Mouse (Mus musculus): Measurements from ENCODE around the gene Sema5a. TPM values are rescaled to one million over a fixed set of nuclear protein-coding genes. Genes with fewer than 3 reads are reported as not detected.

Gene Sema5a
- polyA plus RNA-seq, 1 experiment from 2014 or later: 6.5 TPM

DNA sequence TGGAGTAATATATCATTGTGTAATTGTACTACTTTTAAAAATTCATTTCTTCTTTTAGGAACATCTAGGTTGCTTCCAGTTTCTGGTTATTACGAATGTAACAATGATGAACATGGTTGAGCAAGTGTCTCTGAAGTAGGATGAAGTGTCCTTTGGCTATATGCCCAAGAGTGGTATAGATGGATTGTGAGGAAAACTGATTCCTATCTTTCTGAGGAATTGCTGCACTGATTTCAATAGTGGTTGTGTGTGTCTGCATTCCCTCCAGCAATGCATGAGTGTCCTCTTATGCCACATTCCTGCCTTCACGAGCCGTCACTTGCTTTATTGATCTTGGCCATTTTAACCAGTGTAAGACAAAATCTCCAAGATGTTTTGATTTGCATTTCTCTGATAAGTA is 163.2 kb downstream of the Sema5a start:
- H3K4me1 ChIP-seq (replicated peaks): peaks cover under 1% of the 10 kb centered on the region
- 71% methylated on average over 3 of the region's 3 CpGs for WGBS
- H3K9ac ChIP-seq: no peak overlapping the region
- ATAC-seq (replicated peaks; ENCODE audit: insufficient number of reproducible peaks, insufficient read depth, low FRiP score, low read depth): no peak
- H3K4me3 ChIP-seq: no peak overlapping the region
- H3K27ac ChIP-seq: no peak overlapping the region
- no peak overlapping the region for H3K4me2 ChIP-seq
- H3K9me3 ChIP-seq (replicated peaks): no peaks in the 10 kb centered on the region
- no peaks in the 10 kb centered on the region for H3K36me3 ChIP-seq
- H3K27me3 ChIP-seq: no peaks in the 10 kb centered on the region

DNA sequence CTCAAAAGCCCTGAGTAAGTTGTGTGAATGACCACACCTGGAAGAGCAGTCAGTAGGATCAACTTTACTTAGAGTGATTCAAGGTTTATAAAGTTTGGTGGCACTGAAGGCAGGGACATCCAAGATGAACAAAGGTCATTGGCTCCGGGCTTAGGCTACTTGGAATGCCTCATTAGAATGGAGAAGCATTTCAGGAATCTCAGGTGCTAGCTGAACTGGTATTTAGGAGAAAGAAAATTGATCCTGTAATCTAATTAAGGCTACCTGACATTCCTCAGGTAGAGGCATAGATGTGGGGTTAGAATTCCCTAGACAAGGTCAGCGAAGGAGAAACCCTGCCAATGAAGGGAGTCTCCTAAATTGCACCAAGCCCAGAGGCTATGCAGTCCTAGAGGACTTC is 171.7 kb downstream of the Sema5a start:
- Histone ChIP-seq H3K4me3 (no peak overlapping the region), H3K4me1 (replicated peaks) (peaks cover 8% of the 10 kb centered on the region), H3K9ac (no peak overlapping the region), H3K36me3 (no peaks in the 10 kb centered on the region), H3K9me3 (replicated peaks) (no peaks in the 10 kb centered on the region), H3K27me3 (no peaks in the 10 kb centered on the region), H3K27ac (no peak overlapping the region), H3K4me2 (no peak overlapping the region)
- ATAC-seq (replicated peaks; ENCODE audit: insufficient number of reproducible peaks, insufficient read depth, low FRiP score, low read depth): no peak
- 94% methylated on average over 2 of the region's 2 CpGs for WGBS

- Histone ChIP-seq H3K4me3 (no peak overlapping the region), H3K36me3 (no peaks in the 10 kb centered on the region), H3K9ac (no peak overlapping the region), H3K9me3 (replicated peaks) (no peaks in the 10 kb centered on the region), H3K27ac (no peak overlapping the region; the same call in 1 of the 2 replicates), H3K4me2 (no peak overlapping the region), H3K27me3 (no peaks in the 10 kb centered on the region), H3K4me1 (replicated peaks) (peaks cover 19% of the 10 kb centered on the region)
- WGBS: 40% methylated on average over 6 of the region's 6 CpGs
- no peak for ATAC-seq (replicated peaks; ENCODE audit: insufficient number of reproducible peaks, insufficient read depth, low FRiP score, low read depth)
These were observed 178.0 kb downstream of the Sema5a start for GRCm38 (mm10) chr15:32422631-32423030.

- H3K9me3 ChIP-seq (replicated peaks): no peaks in the 10 kb centered on the region
- no peaks in the 10 kb centered on the region for H3K36me3 ChIP-seq
- no peak overlapping the region for H3K9ac ChIP-seq
- no peaks in the 10 kb centered on the region for H3K27me3 ChIP-seq
- H3K4me1 ChIP-seq (replicated peaks): peaks cover 19% of the 10 kb centered on the region
- 75% methylated on average over 6 of the region's 6 CpGs for WGBS
- no peak overlapping the region for H3K4me2 ChIP-seq
- H3K4me3 ChIP-seq: no peak overlapping the region
- no peak overlapping the region for H3K27ac ChIP-seq
- ATAC-seq (replicated peaks; ENCODE audit: insufficient number of reproducible peaks, insufficient read depth, low FRiP score, low read depth): no peak
These were observed 178.5 kb downstream of the Sema5a start for GRCm38 (mm10) chr15:32423061-32423460.

DNA sequence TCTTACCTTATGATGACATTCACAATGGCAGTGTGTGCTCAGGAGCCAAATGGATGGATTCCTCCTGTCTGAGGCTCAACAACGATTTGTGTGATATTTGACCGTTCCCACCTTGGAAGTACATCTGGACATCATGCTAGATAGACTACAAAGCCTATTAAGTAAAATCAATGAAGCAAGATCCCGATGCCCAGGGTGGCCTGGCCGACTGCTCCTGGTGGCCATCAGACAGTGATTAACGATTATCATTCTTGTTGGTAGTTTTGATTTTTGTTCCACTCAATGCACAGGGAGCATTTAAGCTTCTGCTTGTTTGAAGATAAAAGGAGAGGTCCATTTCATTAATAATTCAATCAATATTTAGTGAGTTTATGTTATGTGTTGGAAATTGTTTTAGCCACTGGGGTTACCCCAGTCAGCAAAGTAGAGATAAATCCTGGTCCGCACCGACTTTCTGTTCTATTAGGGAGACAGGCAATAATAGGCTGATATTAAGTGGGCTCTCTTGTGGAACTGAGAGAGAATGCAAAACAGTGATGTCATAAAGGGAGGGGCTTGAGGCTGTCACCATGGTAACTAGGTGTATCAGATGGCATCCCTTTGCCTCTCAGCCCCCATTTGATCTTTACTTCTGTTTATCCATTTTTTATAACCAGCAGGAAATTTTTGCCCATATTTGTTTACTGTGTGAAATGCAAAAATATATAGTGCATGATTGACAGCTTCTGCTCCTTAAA is 182.7 kb downstream of the Sema5a start:
- H3K4me1 ChIP-seq (replicated peaks): peaks cover 7% of the 10 kb centered on the region
- 84% methylated on average over 7 of the region's 7 CpGs for WGBS
- H3K4me3 ChIP-seq: no peak overlapping the region
- H3K9ac ChIP-seq: no peak overlapping the region
- ATAC-seq (replicated peaks; ENCODE audit: insufficient number of reproducible peaks, insufficient read depth, low FRiP score, low read depth): no peak
- H3K36me3 ChIP-seq: no peaks in the 10 kb centered on the region
- H3K27me3 ChIP-seq: no peaks in the 10 kb centered on the region
- H3K9me3 ChIP-seq (replicated peaks): no peaks in the 10 kb centered on the region
- H3K4me2 ChIP-seq: no peak overlapping the region
- H3K27ac ChIP-seq: no peak overlapping the region

DNA sequence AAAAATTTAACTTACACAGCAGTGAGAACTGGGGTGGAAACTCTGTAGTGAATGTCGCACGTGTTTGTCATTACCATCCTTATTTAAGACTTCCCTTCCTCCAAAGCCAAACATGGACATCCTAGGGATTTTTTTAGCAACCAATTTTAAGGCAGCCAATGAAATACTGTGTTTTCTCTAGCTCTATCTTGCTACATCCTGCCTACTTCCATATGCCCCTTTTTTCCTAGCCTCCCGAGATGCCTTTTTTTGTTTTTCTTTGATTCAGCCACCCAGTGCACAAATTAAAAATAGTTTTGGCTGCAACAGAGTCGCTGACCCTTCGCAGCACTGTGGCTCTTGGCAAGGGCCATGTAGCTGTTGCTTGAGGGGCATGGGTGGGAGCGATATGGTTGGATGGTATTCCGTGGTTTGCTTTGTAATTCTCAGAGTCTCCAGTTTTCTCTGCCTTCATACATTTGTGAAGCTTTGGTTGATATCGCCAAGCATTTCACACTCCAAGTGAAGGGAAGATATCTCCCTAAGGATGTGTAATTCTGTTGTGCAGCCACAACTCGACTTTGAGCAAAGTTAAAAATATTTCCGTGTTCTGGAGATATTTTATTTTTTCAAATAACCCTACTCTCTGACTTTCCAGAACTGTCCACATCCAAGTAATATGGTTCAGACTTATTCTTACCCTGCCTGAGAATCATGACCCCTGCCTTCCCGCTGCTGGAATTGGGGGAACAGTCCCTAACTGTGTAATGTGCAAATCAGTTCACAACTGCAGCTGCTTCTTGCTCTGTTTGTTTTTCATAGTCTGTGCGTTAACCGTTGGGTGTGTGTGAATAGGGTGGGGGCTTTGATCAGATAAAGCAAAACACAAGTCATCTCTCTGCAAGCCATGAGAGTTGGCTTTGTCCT is 188.6 kb downstream of the Sema5a start:
- Histone ChIP-seq H3K36me3 (no peaks in the 10 kb centered on the region), H3K4me2 (no peak overlapping the region), H3K9ac (no peak overlapping the region), H3K9me3 (replicated peaks) (no peaks in the 10 kb centered on the region), H3K4me1 (replicated peaks) (no peaks in the 10 kb centered on the region), H3K27me3 (no peaks in the 10 kb centered on the region), H3K27ac (no peak overlapping the region), H3K4me3 (no peak overlapping the region)
- ATAC-seq (replicated peaks; ENCODE audit: insufficient number of reproducible peaks, insufficient read depth, low FRiP score, low read depth): no peak; the same call in 1 of the 2 replicates
- WGBS: 60% methylated on average over 13 of the region's 13 CpGs

- no peak overlapping the region for H3K4me3 ChIP-seq
- H3K4me2 ChIP-seq: no peak overlapping the region
- no peaks in the 10 kb centered on the region for H3K4me1 ChIP-seq (replicated peaks)
- H3K9me3 ChIP-seq (replicated peaks): no peaks in the 10 kb centered on the region
- no peak overlapping the region for H3K27ac ChIP-seq
- no peaks in the 10 kb centered on the region for H3K36me3 ChIP-seq
- no peak overlapping the region for H3K9ac ChIP-seq
- H3K27me3 ChIP-seq: no peaks in the 10 kb centered on the region
- ATAC-seq (replicated peaks; ENCODE audit: insufficient number of reproducible peaks, insufficient read depth, low FRiP score, low read depth): no peak
These were observed 189.2 kb downstream of the Sema5a start for GRCm38 (mm10) chr15:32433833-32434155.

DNA sequence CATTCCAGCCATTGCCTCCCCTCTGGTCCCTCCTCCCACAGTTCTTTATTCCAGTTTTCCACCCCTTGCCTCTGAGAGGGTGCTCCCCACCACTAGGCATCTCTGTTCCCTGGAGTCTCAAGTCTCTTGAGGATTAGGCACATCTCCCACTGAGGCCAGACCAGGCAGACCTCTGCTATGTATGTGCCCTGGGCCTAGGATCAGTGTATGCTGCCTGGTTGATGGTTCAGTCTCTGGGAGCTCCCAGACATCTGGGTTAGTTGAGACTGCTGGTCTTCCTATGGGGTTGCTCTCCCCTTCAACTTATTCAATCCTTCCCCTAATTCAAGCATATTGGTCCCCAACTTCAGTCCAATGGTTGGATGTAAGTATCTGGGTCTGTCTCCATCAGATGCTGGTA is 189.7 kb downstream of the Sema5a start:
- Histone ChIP-seq H3K4me3 (no peak overlapping the region), H3K9me3 (replicated peaks) (no peaks in the 10 kb centered on the region), H3K36me3 (no peaks in the 10 kb centered on the region), H3K4me1 (replicated peaks) (no peaks in the 10 kb centered on the region), H3K27me3 (no peaks in the 10 kb centered on the region), H3K27ac (no peak overlapping the region), H3K9ac (no peak overlapping the region), H3K4me2 (no peak overlapping the region)
- no peak for ATAC-seq (replicated peaks; ENCODE audit: insufficient number of reproducible peaks, insufficient read depth, low FRiP score, low read depth)

DNA sequence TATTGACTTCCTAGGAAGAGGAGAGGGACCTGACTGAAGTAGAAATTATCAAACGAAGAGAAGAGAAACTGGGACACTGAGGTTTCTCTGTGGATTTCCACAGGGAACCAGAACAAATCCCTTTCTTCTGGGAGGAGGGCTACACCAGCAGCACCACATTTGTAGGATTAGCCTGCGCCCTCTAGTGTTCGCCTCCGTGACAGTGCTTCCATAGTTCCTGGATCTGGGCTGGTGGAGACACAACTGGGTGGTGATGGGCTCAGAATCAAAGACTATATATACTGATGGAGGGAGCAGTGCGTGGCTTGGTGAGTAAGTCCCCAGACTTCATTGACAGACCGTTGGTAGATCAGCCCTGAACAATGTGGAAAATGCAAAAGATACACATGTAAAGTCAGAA is 193.0 kb downstream of the Sema5a start:
- no peak for ATAC-seq (replicated peaks; ENCODE audit: insufficient number of reproducible peaks, insufficient read depth, low FRiP score, low read depth)
- Histone ChIP-seq H3K9me3 (replicated peaks) (no peaks in the 10 kb centered on the region), H3K4me2 (no peak overlapping the region), H3K4me3 (no peak overlapping the region), H3K4me1 (replicated peaks) (no peaks in the 10 kb centered on the region), H3K27ac (no peak overlapping the region), H3K9ac (no peak overlapping the region), H3K27me3 (no peaks in the 10 kb centered on the region), H3K36me3 (no peaks in the 10 kb centered on the region)
- WGBS: 18% methylated on average over 6 of the region's 6 CpGs

DNA sequence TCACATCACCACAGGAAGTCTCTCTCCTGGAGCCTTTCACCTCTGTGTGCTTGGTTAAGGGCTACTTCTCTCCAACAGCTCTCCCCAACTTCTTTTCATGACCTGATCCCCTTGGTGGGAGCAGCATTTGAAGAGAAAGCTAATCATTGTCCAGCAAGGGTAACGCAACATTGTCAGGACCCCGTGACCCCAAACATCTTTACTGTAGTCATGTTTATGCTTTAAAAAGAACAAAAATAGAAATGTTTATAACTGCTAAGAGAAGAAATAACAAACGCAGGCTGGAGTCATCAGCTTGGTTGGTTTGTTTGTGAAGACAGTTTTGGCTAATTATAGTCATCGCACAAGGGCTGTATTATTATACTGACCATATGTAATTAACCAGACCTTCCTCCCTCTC is 198.1 kb downstream of the Sema5a start:
- Histone ChIP-seq H3K27me3 (no peaks in the 10 kb centered on the region), H3K9ac (no peak overlapping the region), H3K27ac (no peak overlapping the region), H3K4me2 (no peak overlapping the region), H3K9me3 (replicated peaks) (no peaks in the 10 kb centered on the region), H3K36me3 (no peaks in the 10 kb centered on the region), H3K4me3 (no peak overlapping the region), H3K4me1 (replicated peaks) (no peaks in the 10 kb centered on the region)
- ATAC-seq (replicated peaks; ENCODE audit: insufficient number of reproducible peaks, insufficient read depth, low FRiP score, low read depth): no peak
- WGBS: 79% methylated on average over 4 of the region's 4 CpGs

DNA sequence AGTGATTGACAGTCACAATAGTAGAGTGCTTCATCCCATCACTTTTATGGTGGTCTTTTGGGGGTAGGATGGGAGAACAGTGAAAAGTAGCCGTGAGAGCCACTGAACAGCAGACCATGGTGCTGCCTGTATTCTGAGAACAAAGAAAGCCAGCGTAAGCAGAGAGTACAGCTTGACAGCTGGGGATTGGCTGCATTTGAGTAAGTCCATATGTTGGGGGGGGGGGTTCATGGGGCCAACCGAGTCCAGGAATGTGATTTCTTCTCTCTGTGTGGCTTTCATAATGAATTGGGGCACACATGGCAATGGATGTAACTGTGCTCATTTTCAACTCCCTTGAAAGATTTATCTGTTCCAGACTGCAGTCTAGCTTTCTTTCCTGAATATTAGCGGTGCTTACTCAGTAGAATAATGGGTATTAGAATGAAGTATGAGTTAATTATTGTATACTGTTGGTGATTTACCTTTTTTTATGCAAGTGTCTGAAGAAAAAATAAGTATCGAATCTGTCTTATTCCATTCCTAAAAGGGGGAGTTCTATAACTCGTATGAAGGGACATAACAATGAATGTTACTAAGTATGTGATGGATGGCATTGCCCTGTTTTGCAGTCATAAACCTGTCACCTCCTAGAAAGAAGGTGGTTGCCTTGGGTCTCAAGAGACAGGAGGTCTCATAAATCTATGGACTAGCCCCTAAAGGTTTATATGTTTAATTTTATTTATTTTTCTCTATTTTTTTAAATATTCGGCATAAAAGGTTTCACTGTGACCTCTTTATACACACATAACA is 203.1 kb downstream of the Sema5a start:
- WGBS: 71% methylated on average over 7 of the region's 7 CpGs
- H3K9ac ChIP-seq: no peak overlapping the region
- H3K27me3 ChIP-seq: no peaks in the 10 kb centered on the region
- H3K4me3 ChIP-seq: no peak overlapping the region
- H3K4me1 ChIP-seq (replicated peaks): no peaks in the 10 kb centered on the region
- no peak for ATAC-seq (replicated peaks; ENCODE audit: insufficient number of reproducible peaks, insufficient read depth, low FRiP score, low read depth)
- no peaks in the 10 kb centered on the region for H3K9me3 ChIP-seq (replicated peaks)
- H3K4me2 ChIP-seq: no peak overlapping the region
- no peaks in the 10 kb centered on the region for H3K36me3 ChIP-seq
- no peak overlapping the region for H3K27ac ChIP-seq

All from heart, embryonic 15.5 days (tissue).